Mouse (Mus musculus): Measurements from ENCODE around the gene Thsd7a. TPM values are rescaled to one million over a fixed set of nuclear protein-coding genes. Genes with fewer than 3 reads are reported as not detected.
A peak's percentile ranks its signal among the peaks of the same experiment; 100 is the strongest.

Thsd7a gene
- total and polyA plus RNA-seq, 2 experiments from 2014 or later, result 17.1 to 27.3 TPM

DNA sequence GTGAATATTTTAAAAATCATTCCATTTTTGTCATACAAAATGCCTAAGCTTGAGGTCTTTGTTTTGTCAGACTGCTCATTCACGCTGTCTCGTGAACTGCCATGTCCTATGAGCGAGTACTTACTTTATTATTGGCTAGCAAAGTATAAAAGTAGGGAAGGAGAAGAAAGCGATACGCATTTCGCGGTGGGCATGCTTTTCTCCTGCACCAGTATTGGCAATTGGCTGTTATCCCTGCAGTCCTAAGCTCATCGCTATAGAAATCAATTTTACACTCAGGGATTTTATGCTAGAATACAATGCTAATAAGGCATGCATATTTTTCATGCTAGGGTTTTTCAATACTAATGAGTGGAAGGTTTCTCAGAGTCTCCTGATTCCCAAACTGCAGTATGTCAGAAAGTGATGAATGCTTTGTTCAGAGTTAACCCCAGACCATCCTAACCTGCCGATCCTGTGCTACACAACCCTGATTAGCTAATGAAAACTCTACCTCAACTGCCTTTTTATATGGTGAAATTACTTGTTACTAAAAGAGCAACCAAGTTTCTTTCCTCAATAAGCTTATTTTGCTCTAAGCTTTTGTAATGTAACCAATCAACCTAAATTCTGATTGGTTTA is 230.8 kb downstream of the Thsd7a start:
- Histone ChIP-seq H3K9me3 (ENCODE audit: low read length) (no peaks in the 10 kb centered on the region), H3K4me3 (ENCODE audit: low read depth, low read length) (no peak overlapping the region), H3K36me3 (ENCODE audit: insufficient read depth, low read length) (no peaks in the 10 kb centered on the region), H3K27ac (ENCODE audit: low read depth, low read length) (no peak overlapping the region), H3K4me1 (ENCODE audit: insufficient read depth, low read length) (no peaks in the 10 kb centered on the region), H3K27me3 (ENCODE audit: insufficient read depth, low read length) (no peaks in the 10 kb centered on the region), H3K4me2 (ENCODE audit: low read depth, low read length, poor library complexity, severe bottlenecking) (no peak overlapping the region), H3K9ac (replicated peaks; ENCODE audit: low read length, poor library complexity, severe bottlenecking) (no peak overlapping the region)
- peak; percentile 52; the same call in 1 of the 2 replicates for ATAC-seq (ENCODE audit: low FRiP score)
- DNase-seq (ENCODE audit: low spot score), result peak; percentile 33
- TF ChIP-seq CTCF (IDR thresholded peaks at IDR 0.05), result no peak
- 34% methylated on average over 9 of the region's 9 CpGs for WGBS

DNA sequence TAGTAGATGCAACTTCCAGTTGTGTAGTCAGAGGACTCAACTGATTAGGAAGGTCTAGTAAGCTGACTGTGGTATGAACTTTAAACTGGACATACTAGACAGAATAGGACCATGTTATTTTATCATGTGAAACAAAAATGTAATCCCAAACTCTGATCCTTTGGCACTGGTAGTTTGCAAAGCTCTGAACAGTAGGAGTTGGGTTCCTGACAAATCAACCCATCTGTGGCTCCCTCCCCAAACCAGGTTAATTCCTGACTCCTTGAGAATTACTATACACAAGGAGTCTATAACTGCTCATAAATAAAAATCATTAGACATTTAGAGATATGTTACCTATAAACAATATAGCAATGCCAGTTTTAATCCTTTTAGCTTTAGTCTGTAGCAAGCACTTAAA is 231.5 kb downstream of the Thsd7a start:
- Histone ChIP-seq H3K4me3 (ENCODE audit: low read depth, low read length) (no peak overlapping the region), H3K27ac (ENCODE audit: low read depth, low read length) (no peak overlapping the region), H3K4me2 (ENCODE audit: low read depth, low read length, poor library complexity, severe bottlenecking) (no peak overlapping the region), H3K4me1 (ENCODE audit: insufficient read depth, low read length) (no peaks in the 10 kb centered on the region), H3K36me3 (ENCODE audit: insufficient read depth, low read length) (no peaks in the 10 kb centered on the region), H3K9ac (replicated peaks; ENCODE audit: low read length, poor library complexity, severe bottlenecking) (no peak overlapping the region), H3K9me3 (ENCODE audit: low read length) (no peaks in the 10 kb centered on the region), H3K27me3 (ENCODE audit: insufficient read depth, low read length) (no peaks in the 10 kb centered on the region)
- no peak for DNase-seq (ENCODE audit: low spot score)
- no peak for ATAC-seq (ENCODE audit: low FRiP score)
- TF ChIP-seq CTCF (IDR thresholded peaks at IDR 0.05), result no peak

DNA sequence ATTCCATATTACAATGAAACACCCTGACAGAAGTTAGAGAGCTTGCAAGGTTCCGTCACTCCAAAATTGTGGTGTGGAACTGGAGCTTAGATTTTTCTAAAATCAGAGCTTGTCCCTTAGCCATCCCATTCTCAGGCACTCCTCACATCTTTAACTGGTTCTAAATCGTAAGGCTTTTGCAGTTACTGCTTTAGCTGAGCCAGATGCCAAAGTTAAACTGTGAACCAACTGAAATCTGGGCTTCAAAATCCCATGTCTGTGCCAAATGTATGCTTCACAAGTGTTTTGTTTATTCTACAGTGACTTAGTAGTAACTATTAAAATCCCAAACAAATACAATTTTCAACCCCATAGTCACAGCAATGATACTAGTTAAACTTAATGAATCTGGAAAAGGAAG is 242.3 kb downstream of the Thsd7a start:
- Histone ChIP-seq H3K9ac (replicated peaks; ENCODE audit: low read length, poor library complexity, severe bottlenecking) (no peak overlapping the region), H3K4me1 (ENCODE audit: insufficient read depth, low read length) (no peaks in the 10 kb centered on the region), H3K9me3 (ENCODE audit: low read length) (no peaks in the 10 kb centered on the region), H3K4me2 (ENCODE audit: low read depth, low read length, poor library complexity, severe bottlenecking) (no peak overlapping the region), H3K36me3 (ENCODE audit: insufficient read depth, low read length) (no peaks in the 10 kb centered on the region), H3K27me3 (ENCODE audit: insufficient read depth, low read length) (no peaks in the 10 kb centered on the region), H3K4me3 (ENCODE audit: low read depth, low read length) (no peak overlapping the region), H3K27ac (ENCODE audit: low read depth, low read length) (no peak overlapping the region)
- 83% methylated on average over 2 of the region's 2 CpGs for WGBS
- ATAC-seq (ENCODE audit: low FRiP score), result no peak
- no peak for DNase-seq (ENCODE audit: low spot score)
- no peak for TF ChIP-seq CTCF (IDR thresholded peaks at IDR 0.05)

DNA sequence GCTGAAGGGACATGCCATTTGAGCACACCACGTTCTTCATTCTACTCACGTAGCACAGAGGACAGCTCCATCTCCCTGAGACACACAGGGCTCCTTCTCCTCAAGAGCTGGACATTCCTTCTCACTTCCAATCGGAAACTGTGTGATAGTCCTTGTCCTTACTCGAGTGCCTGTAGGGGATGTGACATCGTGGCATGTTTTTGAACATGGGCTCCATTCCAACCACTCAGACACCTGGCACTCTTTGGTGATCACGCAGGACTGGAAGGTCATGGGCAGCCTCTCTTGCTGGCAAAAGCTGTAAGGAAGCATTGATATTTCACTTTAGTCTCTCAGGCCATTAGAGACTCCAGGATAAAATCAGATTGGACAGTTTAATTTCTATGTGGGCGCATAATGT is 245.3 kb downstream of the Thsd7a start:
- WGBS, result 93% methylated on average over 7 of the region's 7 CpGs

DNA sequence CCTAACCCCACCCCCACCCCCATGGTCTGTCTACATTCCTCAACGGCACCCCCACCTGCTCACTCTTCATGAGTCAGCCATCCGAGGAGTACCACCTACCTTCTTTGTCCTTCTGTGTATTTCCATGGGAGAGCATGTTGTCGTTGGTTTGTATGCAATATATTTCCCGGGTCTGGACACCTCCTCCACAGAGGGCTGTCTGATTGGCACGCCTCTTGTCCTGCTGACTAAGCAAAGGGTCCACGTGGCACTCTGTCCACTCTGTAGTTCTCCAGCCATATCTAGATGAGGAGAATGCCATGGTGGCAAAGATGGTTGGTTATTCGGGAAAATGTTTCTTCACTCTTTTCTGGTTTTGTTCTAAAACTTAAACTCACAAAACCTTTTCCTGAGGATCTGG is 248.3 kb downstream of the Thsd7a start:
- Histone ChIP-seq H3K9ac (replicated peaks; ENCODE audit: low read length, poor library complexity, severe bottlenecking) (no peak overlapping the region), H3K27ac (ENCODE audit: low read depth, low read length) (no peak overlapping the region), H3K4me2 (ENCODE audit: low read depth, low read length, poor library complexity, severe bottlenecking) (no peak overlapping the region), H3K27me3 (ENCODE audit: insufficient read depth, low read length) (no peaks in the 10 kb centered on the region), H3K4me1 (ENCODE audit: insufficient read depth, low read length) (no peaks in the 10 kb centered on the region), H3K36me3 (ENCODE audit: insufficient read depth, low read length) (no peaks in the 10 kb centered on the region), H3K9me3 (ENCODE audit: low read length) (no peaks in the 10 kb centered on the region), H3K4me3 (ENCODE audit: low read depth, low read length) (no peak overlapping the region)
- WGBS, result 82% methylated on average over 7 of the region's 7 CpGs
- ATAC-seq (ENCODE audit: low FRiP score) (no peak), DNase-seq (ENCODE audit: low spot score) (no peak)
- no peak for TF ChIP-seq CTCF (IDR thresholded peaks at IDR 0.05)

More for the DNA sequence above, 245.3 kb downstream of the Thsd7a start:
- no peak overlapping the region for H3K4me3 ChIP-seq (ENCODE audit: low read depth, low read length)
- H3K9me3 ChIP-seq (ENCODE audit: low read length), result no peaks in the 10 kb centered on the region
- H3K27me3 ChIP-seq (ENCODE audit: insufficient read depth, low read length), result no peaks in the 10 kb centered on the region
- no peak overlapping the region for H3K9ac ChIP-seq (replicated peaks; ENCODE audit: low read length, poor library complexity, severe bottlenecking)
- H3K4me2 ChIP-seq (ENCODE audit: low read depth, low read length, poor library complexity, severe bottlenecking), result no peak overlapping the region
- no peaks in the 10 kb centered on the region for H3K4me1 ChIP-seq (ENCODE audit: insufficient read depth, low read length)
- no peak for DNase-seq (ENCODE audit: low spot score)
- ATAC-seq (ENCODE audit: low FRiP score), result no peak
- no peak for TF ChIP-seq CTCF (IDR thresholded peaks at IDR 0.05)
- no peak overlapping the region for H3K27ac ChIP-seq (ENCODE audit: low read depth, low read length)
- H3K36me3 ChIP-seq (ENCODE audit: insufficient read depth, low read length), result no peaks in the 10 kb centered on the region

DNA sequence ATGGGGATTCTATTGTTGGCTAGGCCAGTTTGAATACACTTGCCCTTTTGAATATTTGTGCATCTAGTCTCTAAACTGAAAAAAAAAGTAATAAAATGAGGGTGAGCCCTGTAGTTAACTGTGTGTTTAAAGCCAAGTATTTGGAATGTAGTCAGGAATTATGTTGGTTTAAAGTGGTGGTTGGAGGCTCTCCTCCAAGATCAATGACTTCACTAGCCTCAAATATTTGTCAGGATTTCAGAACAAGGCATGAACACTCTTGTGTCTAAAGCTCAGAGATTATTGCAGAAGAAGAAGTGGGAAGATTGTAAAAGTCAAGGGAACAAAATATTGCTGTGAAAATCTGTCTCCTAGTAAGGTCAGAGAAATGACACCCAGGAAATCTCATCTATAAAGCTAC is 249.3 kb downstream of the Thsd7a start:
- no peaks in the 10 kb centered on the region for H3K4me1 ChIP-seq (ENCODE audit: insufficient read depth, low read length)
- ATAC-seq (ENCODE audit: low FRiP score) (no peak), DNase-seq (ENCODE audit: low spot score) (no peak)
- no peaks in the 10 kb centered on the region for H3K36me3 ChIP-seq (ENCODE audit: insufficient read depth, low read length)
- H3K4me2 ChIP-seq (ENCODE audit: low read depth, low read length, poor library complexity, severe bottlenecking), result no peak overlapping the region
- TF ChIP-seq CTCF (IDR thresholded peaks at IDR 0.05), result no peak
- no peak overlapping the region for H3K9ac ChIP-seq (replicated peaks; ENCODE audit: low read length, poor library complexity, severe bottlenecking)
- H3K27ac ChIP-seq (ENCODE audit: low read depth, low read length), result no peak overlapping the region
- no peaks in the 10 kb centered on the region for H3K9me3 ChIP-seq (ENCODE audit: low read length)
- H3K4me3 ChIP-seq (ENCODE audit: low read depth, low read length), result no peak overlapping the region
- no peaks in the 10 kb centered on the region for H3K27me3 ChIP-seq (ENCODE audit: insufficient read depth, low read length)

Data from midbrain, postnatal 0 days (tissue).